Mouse (Mus musculus) cerebellum, adult 9-10 months (tissue): ENCODE measurements around the gene Syt2.

ENCODE experiments used
- DNase-seq: peaks from one replicate; pipeline ENCODE4 v3.0.0; 2022

Syt2 gene

GRCm38 (mm10) chr1:134651268-134651850, 4.9 kb downstream of the Syt2 start:
- peak; percentile 72 for DNase-seq

DNA sequence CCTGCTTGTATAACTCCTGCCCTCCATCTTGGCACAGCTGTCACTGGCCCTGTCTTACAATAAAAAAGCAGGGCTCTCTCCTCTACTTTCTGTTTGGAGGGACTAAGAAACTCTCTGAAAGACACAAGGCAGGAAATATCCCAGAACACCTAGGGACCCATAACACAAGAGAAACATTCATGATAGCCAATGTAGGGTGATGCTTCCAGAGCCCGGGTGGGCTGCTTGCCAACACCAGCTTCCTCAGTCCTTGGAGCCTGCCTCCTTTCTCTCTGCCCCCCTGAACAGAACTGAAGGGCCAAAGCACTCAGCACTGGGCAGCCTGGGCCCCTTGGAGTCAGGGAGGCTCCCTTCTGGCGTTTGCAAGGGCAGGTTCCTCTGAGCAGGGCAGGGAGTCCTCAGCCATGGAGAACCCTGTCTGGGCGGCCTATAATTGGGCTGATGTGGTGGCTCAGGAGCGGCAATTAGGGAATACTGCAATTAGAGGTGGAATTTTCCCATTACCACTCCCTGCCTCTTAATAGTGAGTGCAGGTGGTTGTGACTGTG, 5.4 kb downstream of the Syt2 start:
- peak; percentile 72 for DNase-seq

DNA sequence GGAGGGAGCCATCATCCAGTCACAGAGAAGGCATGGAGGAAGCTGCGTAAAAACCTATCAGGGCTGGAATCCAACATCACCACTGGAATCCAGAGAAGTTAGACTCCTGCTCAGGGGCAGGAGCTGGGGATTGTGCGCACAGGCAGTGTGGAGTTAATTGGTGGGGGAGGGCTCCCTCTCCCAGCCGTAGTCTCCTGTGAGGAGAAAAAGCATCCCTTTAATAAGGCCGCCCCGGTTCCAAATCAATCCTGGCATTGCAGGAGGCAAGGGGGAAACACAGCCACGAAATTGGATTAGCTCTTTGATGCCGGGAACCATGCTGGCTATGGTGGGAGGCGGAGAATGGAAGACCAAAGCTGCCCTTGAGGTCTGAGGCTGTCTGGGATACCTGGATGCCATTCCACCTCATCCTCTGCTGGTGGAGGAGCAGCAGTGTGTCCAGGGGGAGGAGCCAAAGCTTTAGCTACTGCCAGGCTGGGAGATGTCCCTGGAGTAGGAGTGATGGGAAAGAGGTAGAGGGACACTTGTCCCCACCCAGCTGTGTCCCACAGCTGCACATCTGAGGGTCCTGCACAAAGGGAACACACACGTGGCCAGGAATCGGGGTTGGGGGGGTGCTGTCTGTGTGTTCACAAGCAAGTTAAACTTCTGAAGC, 7.3 kb downstream of the Syt2 start:
- DNase-seq, result peak; percentile 51

DNA sequence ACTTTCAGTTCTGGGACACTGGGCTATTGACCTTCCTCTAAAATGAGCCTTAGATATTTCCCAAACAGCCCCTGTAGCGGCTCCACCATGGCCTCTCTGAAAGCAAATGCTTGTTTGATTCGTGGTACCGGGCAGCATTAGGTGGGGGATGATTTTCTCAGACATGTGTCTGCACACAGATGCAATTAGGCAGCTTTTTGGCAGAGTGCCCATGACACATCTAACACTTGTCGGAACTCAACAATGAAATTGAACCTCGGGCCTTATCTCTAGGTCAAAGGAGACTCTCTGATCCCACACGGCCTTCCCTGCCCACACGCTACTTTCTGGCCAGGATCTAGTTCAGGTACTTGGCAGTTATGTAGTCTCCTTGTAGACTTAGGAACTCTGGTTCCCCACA, 12.4 kb downstream of the Syt2 start:
- DNase-seq, result no peak

DNA sequence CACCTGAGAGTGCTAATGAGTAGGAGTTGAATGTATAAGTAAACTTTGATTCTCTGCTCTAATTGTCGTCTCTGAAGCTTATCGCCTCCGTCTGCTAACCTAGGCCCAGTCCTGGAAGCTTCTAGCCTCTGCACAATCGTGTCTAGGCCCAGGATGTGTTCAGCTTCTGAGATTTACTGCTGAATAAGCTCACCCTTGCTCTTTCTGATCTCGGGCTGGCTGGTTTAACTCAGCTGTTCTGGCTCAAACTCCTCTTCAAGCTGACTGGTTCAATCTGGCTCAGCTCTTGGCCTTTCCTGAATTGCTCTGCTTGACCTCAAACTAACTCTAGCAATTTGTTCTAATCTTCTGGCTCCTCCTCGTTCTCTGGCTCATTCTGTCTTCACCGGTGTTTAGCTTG, 13.7 kb downstream of the Syt2 start:
- no peak for DNase-seq

DNA sequence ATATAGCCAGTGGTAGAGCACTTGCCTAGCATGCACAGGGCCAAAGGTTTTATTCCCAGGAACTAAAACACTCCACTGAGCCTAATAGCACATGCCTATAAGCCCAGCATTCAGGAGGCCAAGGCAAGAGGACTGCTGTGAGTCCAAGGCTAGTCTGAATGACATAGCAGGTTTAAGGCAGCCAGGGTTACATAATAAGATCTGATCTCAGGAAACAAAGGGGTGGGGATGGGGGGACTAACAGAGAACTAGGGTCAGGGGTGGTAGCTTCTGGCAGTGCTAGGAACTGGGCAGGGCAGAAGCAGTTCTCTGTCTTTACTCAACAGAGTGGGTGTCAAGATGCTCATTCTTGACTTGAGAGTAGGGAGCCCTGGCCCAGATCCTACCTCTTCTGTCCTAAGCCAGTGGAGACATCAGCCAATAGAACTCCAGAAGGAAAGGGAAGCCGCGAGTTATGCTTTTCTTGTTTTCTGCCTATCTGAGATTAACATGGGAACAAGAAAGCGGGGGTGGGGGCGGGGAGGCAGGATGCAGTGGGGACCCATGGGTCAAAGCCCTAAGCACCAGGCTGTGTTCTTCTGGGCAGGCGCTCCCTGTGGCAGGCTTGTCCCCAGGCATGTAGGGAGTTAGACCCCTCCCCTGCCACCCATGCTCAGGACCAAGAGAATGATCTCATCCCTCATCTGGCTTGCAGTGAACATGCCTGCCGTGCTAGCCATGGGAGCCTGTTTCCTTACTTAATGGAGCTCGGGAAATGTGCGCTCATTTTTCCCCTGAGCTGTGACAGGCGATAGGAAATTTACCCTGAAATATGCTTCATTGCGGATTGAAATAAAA, 25.0 kb downstream of the Syt2 start:
- no peak for DNase-seq

DNA sequence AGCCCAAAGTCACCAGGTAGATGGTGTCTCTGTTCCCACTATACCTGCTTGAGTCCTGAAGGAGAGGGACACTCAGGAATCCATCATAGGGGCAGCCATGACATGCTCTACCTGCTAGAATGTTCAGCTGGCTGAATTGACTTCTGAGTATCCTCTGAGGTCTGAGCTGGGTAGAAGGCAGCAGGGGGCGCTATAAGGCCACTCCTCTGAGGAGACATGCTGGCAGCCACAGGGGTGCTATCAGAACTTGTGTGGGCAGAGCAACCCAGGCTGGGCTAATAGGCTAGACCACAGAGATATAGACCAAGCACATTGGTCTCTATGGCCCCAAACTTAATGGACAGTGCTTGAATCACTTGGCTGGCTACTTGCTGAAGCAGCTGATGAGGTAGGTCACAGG, 27.8 kb downstream of the Syt2 start:
- DNase-seq, result peak; percentile 73

DNA sequence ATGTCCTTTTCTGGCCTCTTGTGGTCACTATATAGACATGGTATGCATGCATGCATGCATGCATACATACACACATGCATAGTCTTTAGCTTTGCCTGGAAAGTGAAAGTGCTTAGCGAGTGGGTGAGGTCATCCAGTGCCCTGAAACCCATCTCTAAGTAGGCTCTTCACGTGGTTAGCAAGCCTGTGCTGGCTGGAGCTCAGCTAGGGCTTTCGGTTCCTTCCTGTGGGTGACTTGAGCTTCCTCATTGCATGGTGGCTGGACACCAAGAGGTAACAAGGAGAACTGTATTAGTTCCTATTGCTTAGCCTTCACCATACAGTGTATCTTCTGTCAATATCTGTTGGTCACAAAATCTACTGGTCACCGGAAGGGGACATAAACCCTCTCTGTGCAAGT, 33.0 kb downstream of the Syt2 start:
- no peak for DNase-seq

- DNase-seq, result no peak
Observed at GRCm38 (mm10) chr1:134680617-134681016, 34.1 kb downstream of the Syt2 start.

GRCm38 (mm10) chr1:134682460-134682859, 36.0 kb downstream of the Syt2 start:
- DNase-seq, result no peak

DNA sequence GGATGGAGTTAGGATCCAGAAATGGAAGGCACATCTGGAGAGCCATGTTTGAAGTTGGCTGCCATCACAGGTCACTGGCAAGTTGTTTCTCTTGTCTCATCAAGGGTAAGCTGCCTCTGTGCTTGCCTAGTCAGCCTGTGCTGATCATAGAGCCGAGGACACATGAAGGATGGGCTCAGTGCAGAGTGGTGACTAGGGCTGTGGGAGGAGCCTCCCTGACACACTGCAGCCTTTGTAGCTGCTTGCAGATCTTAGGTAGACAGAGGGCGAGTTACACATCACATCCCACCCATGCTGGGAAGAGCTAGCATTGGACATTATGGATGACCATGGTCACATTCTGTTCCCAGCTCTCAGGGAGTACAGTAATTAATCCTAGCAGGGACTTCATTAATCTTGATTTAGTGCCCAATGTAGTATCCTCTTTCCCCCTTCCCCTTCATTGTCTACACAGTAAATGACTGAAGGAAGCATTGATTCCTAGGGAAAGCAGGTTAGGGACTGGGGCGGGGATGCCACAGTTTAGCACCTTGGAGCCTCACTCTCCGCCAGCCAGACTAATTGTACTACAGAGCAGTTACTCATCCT, 40.5 kb downstream of the Syt2 start:
- DNase-seq, result no peak

DNA sequence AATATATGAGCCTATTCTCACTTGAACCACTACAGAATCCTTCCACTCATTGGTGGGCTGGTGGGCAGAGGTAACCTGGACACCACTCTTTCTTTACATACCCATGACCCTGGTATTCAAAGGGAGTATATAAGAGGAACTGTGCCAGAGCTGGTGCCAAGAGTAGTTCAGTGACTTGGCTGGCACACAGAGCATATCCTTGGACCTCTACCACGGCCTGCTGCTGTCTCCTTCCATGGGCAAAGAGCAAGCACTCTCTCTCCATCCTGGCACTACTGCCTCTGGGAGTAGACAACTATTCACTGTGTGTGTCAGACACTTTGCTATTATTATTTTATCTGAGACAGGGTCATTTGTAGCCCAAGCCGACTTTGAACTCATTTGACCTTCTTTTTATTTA, 49.8 kb downstream of the Syt2 start:
- DNase-seq, result peak; percentile 58

GRCm38 (mm10) chr1:134697073-134697472, 50.6 kb downstream of the Syt2 start:
- DNase-seq, result no peak

- peak; percentile 81 for DNase-seq
Observed at GRCm38 (mm10) chr1:134697522-134698250, 51.2 kb downstream of the Syt2 start.

GRCm38 (mm10) chr1:134698486-134698885, 52.0 kb downstream of the Syt2 start:
- peak; percentile 75 for DNase-seq

DNA sequence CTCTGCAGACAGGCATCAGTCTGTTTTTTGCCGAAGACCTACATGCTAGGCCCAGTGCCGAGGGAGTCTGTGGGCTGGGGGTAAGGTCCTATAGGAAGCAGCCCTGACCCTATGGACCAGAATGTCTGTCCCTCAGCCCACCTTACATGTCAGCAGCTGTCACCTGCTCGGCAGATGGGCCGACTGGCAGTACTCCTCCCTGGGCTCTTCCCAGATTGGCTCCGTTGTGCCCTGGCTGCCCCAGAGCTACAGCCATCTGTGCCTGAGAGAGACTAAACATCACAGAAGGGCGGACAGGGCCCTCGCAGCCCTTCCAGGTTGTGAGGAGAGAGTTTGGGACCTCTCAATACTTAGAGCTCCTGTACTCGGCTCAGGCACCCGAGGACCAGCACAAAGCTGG, 52.9 kb downstream of the Syt2 start:
- DNase-seq, result peak; percentile 93

DNA sequence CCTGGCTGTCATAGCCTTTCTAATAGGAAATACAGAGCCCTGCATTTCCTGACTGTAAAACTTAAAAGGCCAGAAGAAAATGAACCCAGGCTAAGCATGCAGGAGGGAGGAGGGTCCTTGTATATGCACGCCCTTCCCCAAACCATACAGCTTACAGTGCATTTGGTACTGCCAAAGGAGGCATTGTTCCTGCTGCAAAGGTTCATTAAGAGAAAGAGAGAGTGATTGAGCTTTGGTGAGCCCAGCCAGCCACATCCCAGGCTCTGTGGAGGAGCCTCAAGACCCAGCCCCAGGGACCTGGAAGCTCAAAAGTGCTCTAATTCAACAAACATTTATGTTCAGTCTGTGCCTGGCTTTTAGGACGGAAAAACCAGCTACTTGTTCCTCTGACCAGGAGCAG, 53.7 kb downstream of the Syt2 start:
- peak; percentile 53 for DNase-seq

DNA sequence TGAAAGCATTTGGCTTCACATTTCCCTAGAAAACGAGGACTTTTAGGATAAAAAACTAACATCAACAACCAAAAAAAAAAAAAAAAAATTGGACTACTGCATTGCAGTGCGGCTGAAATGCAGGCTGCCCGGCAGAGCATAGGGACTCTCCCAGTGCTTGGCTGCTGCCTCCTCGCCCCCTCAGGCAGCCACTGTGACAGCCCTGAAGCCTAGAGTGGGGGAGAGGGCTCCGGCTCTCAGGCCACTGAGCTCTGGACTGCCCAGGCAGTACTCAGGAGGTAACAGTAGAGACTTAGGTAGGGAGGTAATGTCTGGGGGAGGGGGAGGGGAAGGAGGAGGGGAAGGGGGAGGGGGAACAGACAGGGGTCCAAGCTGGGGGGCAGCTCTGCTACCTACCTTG, 54.2 kb downstream of the Syt2 start:
- peak; percentile 54 for DNase-seq

DNA sequence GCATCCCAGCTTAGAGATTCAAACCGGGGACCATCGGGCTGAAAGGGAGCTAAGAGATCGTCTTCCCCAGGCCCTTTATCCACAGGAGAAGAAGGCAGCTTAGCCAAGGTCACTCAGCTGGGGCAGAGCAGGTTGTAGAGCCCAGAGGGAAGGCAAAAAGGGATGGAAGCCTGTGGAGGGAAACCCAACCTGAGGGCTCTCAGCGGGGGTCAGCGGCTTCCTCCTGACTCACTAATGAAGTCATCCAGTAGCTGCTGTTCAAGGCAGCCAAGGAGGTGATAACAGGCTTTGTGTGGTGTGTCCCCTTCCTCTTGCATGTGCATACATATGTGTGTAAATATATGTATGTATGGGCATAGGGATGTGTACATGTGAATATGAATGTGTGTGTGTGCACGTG, 54.7 kb downstream of the Syt2 start:
- peak; percentile 69 for DNase-seq

DNA sequence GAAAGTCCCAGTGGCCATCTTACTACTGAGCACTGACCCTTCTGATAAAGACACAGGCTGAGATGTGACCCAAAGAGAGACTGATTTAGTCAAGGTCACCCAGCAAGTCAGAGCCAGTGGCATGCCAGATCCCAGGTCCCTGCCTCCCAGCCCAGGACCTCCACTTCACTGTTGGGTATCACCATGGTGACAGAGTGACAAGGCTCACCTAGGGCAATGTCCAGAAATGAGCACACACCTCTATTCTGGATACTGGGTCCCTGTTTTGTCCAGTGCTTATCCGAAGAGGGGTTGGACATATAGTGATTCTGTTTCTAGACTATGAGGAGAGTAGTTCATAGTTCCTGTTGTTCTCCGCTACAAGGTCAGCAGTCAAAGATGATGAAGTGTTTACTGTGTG, 56.8 kb downstream of the Syt2 start:
- peak; percentile 49 for DNase-seq

GRCm38 (mm10) chr1:134704396-134705306, 58.2 kb downstream of the Syt2 start:
- DNase-seq, result peak; percentile 78

- DNase-seq, result peak; percentile 56
Observed at GRCm38 (mm10) chr1:134706549-134706948, 60.1 kb downstream of the Syt2 start.
